Mouse (Mus musculus) MN1 (cell line): ENCODE results near the gene Clec16a.

Source experiments
- DNase-seq: peaks from one replicate; pipeline ENCODE4 v3.0.0-alpha.2; 2016; ENCODE audit warnings: low spot score

Clec16a gene

GRCm38 (mm10) chr16:10722882-10723544 is 177.9 kb downstream of the Clec16a start:
- no peak for DNase-seq

DNA sequence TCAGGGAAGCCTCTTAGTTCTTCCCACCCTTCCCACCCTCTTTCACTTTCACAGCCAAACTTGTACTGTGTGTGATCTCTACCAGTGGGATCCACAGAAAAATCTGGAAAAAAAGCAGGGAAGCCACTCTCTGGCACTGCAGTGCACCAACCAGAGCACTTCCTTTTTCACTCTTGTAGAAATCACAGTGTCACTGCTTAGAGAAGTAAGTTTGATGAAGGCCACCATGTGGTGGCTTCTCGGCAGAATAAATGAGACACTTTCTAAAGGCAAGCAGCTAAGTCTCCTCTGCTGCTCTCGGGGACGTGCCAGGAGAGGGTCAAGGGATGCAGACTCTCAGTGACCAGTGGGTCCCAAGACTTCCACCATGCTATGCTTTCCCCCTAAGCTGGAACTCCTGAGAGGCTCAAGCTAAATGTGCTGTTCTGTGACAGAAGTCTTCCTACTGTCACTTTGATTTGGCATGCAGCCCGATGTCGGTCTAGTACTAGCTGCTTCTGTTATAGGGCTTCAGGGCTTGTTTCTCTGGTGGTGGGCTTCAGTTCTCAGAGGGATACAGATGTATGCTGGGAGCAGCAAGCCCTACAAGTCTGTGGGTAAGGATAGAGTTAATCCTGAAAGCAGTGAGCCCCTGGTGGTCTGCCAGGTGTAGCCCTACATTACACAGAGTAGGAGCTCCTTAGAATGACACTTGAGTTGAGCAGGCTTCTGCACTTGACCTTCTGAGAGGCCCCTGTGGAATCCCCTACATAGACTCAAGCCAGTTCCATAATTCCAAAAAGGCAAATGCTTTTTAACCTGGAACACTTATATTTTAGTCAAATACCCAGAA is 178.9 kb downstream of the Clec16a start:
- no peak for DNase-seq

GRCm38 (mm10) chr16:10725156-10725555 is 180.0 kb downstream of the Clec16a start:
- no peak for DNase-seq

DNA sequence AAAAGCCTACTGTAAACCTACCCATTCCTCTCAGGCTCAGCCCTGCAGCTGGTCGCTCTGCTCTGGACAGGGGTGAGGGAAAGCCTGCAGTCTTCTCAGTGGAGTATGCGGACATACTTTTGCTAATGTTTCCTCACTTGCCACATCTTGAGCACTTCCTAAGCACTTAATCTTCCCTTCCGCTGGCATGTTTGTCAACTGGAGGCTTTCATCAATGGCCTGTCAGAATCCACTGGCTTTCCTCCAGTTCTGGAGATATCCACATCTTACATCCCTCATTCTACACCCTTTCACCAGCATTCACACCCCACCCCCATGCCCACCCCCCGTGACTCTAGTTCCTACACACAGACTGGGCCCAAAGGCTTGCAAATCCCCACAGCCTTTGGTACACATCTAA is 182.5 kb downstream of the Clec16a start:
- no peak for DNase-seq

DNA sequence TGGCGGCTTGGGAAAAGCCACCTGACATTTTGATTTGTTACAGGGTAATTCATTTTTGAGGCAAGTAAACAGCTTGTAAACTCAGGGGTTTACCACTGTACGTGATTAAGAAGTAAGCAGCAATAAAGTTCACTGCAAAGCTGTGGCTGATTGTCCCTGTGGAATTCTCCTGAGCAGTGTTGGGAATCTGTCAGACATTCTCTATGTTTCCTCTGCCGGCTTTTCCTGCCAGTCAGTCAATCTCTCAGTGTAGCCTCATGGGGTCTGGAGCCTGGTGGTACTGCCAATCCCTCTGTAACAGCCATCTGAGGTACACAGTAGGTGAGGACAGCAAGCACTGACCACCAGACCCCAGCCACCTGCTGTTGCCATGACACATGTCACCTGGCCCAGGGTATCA is 183.7 kb downstream of the Clec16a start:
- no peak for DNase-seq

- DNase-seq: no peak
These were observed 185.8 kb downstream of the Clec16a start for GRCm38 (mm10) chr16:10730941-10731340.

DNA sequence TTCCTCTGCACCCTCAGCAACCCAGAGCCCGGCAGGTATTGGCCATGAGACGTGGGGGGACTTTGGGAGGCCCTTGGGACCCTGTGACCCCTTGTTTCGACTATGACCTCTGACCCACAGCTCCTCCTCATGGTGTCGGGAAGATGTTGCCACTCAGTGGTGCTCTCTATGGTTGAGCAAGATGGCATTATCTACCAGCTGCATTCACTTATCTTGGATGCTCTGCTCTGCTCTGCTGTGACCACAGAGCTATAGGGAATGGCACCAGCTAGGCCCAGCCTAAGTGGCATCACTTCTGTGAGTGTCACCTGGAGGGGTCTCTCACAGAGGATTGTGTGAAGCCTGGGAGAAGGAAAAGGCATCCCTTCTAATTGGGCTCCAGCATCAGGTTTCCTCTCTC is 186.6 kb downstream of the Clec16a start:
- no peak for DNase-seq

DNA sequence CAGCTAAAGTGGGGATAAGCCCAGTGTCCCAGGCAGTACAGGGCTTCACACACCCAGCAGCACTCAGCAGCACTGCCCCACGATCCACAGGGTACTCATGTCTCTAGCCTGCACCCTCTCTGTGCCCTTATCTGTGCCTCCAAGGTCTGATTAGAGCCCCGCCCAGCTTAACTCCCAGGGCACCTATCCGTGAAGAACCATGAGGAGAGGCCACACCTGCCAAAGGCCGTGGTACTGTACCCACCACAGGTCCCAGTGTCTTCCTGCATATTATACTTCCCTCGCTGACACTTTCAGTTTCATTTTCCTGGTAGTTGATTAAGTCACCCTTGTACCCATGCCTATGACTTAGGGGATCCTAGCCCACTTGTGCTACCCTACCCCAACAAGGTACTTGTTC is 187.3 kb downstream of the Clec16a start:
- DNase-seq: no peak

- no peak for DNase-seq
These were observed 190.6 kb downstream of the Clec16a start for GRCm38 (mm10) chr16:10735781-10736180.

DNA sequence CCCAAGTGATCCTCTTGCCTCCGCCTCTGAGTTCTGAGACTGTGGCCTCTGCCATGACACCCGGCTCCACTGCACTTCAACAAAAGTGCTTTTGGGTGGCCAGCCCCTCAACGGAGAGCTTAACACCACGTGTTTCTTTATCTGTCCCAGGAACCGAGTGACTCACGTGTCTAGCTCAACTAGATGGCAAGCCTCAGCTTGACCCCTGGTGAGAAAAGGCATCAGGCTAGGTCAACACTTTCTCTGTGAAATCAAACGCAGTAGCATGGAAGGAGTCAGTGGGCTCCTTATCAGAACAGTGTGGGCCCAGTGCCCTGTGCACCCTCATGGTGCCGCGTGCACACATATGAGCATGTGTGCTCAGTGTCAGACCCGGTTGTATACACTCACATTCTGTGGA is 191.2 kb downstream of the Clec16a start:
- DNase-seq: no peak

DNA sequence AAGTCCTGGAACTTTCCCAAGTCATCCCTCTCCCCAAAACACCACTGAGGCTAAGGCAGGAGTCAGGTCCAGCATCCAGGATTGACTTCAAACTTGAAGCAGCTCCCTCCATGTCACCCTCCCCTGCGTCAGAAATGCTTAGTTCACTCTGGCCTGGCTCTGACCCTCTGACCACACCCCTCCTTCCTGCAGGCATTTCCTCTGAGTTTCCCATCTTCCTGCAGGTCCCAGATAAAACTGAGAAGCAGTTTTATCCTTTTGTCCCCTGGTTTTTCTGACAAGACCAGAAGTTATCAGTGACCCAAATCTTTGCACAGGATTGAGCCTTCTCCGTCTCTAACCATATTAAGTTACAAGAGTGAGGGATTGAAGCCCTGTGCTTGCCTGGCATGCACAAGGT is 192.4 kb downstream of the Clec16a start:
- DNase-seq: no peak

DNA sequence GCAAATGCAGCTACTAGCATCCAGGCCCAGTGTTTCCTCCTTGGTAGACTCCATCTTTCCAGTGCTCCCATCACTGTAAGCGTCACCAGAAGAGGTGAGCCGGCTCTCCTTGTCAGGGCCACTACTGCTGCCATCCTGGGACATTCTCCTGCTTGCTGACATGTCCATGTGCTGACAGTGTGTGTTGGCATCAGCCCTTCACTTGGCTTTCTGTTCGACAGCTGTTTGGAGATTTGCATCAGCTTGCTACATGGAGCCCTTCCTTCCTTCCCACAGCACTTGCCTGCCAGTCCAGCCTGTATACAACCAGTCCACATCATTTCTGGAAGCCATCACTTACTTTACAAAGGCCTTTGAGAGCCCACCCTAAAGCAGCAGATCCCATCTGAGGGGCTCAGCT is 193.7 kb downstream of the Clec16a start:
- DNase-seq: no peak

GRCm38 (mm10) chr16:10739854-10740398 is 194.8 kb downstream of the Clec16a start:
- DNase-seq: no peak

GRCm38 (mm10) chr16:10741082-10741481 is 195.9 kb downstream of the Clec16a start:
- no peak for DNase-seq

DNA sequence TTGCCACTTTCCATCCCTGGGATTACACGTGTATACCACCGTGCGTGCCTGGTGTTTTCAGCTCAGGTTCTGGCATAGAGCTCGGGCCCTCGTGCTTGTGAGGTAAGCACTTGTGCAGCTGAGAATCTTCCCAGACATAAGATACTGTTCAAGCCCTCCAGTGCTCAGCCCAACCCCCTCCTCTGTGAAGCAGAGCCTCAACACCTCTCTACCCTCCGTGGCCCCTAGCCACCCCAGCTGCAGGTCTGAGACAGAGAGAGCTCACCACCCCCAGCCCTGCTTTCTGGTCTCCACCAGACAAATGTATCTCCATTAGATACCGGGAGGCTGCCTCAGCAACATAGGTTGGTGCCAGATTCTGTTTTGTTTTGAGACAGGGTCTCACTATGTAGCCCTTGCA is 204.1 kb downstream of the Clec16a start:
- no peak for DNase-seq

GRCm38 (mm10) chr16:10749824-10750223 is 204.7 kb downstream of the Clec16a start:
- DNase-seq: peak; percentile 80

DNA sequence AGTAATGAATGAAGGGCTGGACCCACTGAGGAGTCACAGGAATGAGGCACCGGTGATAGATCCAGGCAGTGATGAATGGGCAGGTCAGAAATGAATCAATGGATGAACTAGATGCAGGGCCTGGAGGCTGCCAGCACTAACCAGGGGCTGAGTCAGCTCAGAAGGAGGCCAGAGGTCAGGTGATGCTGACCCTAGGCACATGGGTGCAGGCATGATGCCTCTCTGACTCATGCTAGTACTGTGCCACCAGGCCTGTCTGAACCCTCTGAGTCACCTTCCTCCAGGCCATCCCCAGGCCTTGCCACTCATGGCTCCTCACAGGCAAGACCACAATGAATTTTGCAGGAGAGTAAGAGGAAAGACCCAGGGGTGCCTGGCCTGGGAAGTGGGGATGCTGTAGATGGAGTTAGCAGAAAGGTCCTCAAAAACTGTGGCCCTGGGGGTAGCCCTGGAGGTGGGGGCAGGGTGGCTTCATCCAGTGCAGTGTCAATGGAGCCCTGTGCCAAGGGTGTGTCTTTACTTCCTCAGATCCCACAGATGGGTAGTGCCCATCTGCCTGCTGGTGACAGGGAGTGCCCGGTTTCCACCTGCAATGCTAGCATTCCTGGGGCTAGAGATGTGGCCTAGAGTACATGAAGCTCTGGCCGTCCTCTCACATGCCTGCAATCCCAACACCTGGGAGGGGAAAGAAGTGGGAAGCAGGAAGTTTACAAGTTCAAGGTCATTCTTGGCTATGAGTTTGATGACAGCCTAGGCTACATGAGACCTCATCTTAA is 209.6 kb downstream of the Clec16a start:
- DNase-seq: peak; percentile 60

DNA sequence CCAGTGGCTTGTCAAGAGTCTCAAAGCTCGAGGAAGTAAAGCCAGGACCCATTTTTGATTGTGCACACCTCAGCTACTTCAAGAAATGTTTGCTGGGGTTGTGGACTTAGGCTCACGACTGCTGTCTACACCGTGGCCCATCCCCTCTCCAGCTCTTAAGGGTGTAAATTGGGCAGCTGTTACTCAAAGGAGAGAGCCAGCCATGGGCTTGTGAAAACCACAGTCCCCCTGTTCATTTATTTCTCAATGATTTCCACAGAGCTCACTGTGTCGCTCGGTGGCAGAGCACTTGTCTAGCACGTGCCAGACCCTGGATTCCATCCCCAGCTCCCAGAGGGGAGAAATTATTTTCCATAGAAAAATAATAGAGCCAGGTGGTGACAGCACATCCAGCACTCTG is 211.0 kb downstream of the Clec16a start:
- no peak for DNase-seq

DNA sequence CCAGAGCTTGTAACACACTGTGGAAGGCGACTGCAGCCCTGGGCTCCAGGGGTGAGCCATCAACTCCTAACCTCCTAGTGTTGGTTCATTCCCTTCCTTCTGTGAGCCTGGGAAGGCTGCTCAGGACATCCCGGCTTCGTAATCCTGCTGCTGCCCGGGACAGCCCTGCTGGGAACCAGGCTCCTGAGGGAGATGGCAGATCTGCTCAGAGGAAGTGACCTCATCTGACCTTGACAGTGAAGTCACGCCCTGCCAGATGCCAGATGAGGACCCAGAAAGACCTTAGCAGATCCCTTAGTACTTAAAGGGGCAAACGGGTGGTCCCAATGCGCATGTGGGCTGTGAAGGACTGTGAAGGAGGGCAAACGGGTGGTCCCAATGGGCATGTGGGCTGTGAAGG is 216.0 kb downstream of the Clec16a start:
- peak; percentile 40 for DNase-seq

GRCm38 (mm10) chr16:10762569-10763180 is 217.5 kb downstream of the Clec16a start:
- DNase-seq: no peak

DNA sequence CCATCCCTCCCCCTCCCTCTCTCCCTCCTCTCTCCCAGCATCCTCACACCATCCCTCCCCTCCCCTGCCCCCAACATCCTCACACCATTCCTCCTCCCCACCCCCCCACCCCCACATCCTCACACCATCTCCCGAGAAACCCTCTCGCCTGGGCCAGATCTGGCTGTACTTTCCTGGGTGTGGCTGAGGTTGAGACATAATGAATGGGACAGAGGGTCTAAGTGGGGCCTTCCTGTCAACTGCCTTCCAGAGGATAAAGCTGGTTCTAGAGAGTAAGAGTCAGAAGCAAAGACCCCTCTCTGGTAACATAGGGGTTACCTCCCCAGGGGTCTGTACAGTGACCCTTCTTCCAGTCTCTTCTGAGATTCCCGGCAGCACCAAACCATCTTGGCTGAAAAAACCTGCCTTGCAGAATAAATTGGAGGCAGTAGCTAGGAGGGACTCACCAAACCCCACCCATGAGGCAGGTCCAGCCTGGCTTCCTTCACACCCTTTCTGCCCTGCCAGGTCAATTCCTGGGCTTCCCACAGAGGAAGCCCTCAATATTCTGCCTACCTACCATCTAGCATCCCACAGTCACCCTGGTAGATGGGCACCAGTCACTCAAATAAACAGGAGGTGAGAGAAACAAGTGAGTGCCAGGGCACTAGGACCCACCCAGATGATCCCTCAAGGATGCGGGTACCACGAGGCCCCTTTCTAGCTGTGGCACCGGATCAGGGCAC is 218.6 kb downstream of the Clec16a start:
- DNase-seq: no peak
